Mouse (Mus musculus) embryonic facial prominence, embryonic 10.5 days (tissue): ENCODE measurements around the gene Bik. TPM values are rescaled to one million over a fixed set of nuclear protein-coding genes. Genes with fewer than 3 reads are reported as not detected.

Experiments
- DNase-seq: peaks from one replicate; pipeline ENCODE4 v3.0.0-alpha.2; 2017; ENCODE audit warnings: low spot score
- H3K27ac ChIP-seq: fragments of 300-500 bp; sonication (generic); replicated peaks from 2 replicates; pipeline ENCODE4 v1.5.1; 2016; ENCODE audit warnings: mild to moderate bottlenecking
- H3K27me3 ChIP-seq: fragments of 300-500 bp; sonication (generic); replicated peaks from 2 replicates; pipeline ENCODE4 v1.6.1; 2016; ENCODE audit warnings: low read depth, mild to moderate bottlenecking; ENCODE audit not compliant: poor library complexity, severe bottlenecking
- H3K36me3 ChIP-seq: fragments of 300-500 bp; sonication (generic); replicated peaks from 2 replicates; pipeline ENCODE4 v1.6.1; 2016; ENCODE audit warnings: mild to moderate bottlenecking, moderate library complexity
- H3K4me1 ChIP-seq: fragments of 300-500 bp; sonication (generic); 2 replicates; pipeline ENCODE4 v1.6.1; 2016
- H3K4me3 ChIP-seq: fragments of 300-500 bp; sonication (generic); 2 replicates; pipeline ENCODE4 v1.5.1; 2016; ENCODE audit warnings: mild to moderate bottlenecking, moderate library complexity
- H3K9me3 ChIP-seq: fragments of 300-500 bp; sonication (generic); 2 replicates; pipeline ENCODE4 v1.6.1; 2016; ENCODE audit warnings: mild to moderate bottlenecking
- WGBS: fragments of 180-500 bp; shearing (Covaris S2); methylation state at CpG from one replicate; pipeline ENCODE4 v1.1.7; 2016; 5-methylcytosine and 5-hydroxymethylcytosine counted together
- polyA plus RNA-seq: library from polyadenylated mRNA; unstranded; fragments of >200 nt; fragmentation: Nextera tagmentation; extraction: Ambion mirVana; gene quantifications from 2 replicates; pipeline ENCODE4 v1.2.1, GENCODE M21; 2016

Bik gene
- 2.3 TPM in 2 replicates for polyA plus RNA-seq

DNA sequence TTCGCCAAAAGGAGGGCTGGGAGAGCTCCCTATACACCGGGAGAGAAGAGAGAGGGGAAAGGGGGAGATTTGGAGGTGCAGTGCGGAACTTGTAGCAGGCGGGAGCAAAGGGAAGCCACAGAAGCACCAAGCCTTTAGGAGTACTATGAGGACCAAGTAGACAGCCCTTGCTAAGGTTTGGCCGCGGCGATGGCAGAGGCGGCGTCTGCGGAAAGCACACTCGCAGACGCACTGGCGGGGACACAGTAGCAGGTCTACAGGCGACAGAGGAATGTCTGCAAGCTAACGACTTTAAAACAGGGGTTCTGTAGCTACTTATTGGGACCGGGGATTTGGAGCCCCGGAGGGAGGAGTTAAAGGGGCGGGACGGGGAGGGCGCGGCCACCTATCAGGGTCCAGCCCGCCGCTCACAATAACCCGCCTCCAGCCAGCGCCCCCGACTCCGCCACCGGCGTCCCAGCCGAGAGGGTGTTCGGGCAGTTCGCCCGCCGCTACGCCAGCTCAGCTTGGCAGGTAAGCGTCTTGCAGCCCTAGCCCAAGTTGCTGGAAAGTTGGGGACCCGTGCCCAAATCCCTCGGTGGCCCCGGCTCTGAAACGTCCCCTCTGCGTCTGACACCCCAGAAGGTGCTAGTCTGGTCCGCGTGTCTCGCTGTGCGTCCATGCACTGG lies at the start of gene Bik:
Gene Bik (plus strand): TSS at position 439 of the 668 bp plus-strand sequence.
- DNase-seq: peak; percentile 84
- WGBS: under 1% methylated on average over 45 of the region's 45 CpGs
- Histone ChIP-seq H3K36me3 (no peaks in the 10 kb centered on the region), H3K27me3 (peaks cover 69% of the 10 kb centered on the region), H3K4me3 (peak within 1 kb of the TSS; percentile 70), H3K27ac (0 out of 2 replicates have a peak within 1 kb of the TSS, but pooled peaks have one; percentile 36), H3K9me3 (no peaks in the 10 kb centered on the region), H3K4me1 (peaks cover 43% of the 10 kb centered on the region)

DNA sequence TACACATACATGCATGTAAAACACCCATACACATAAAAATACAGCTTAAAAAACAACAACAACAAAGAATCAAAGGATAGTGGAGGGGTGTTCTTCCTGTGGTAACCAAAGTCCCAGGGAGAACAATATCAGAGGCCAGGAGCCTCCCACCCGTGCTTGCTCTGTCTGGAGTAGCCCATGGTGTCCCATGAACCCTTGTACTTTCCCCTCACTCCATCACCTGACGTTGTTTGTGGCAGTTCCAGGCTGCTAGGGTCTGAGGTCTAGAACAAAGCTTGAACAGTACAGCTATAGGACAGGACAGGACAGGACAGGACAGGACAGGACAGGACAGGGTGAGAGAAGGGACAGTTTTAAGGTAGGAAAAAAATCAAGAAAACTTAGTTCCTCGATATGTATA lies 48.6 kb upstream of the Bik start:
- H3K27me3 ChIP-seq: peaks cover 3% of the 10 kb centered on the region; the same call in 1 of the 2 replicates
- no peak overlapping the region for H3K27ac ChIP-seq
- no peak for DNase-seq
- H3K36me3 ChIP-seq: no peaks in the 10 kb centered on the region
- 75% methylated on average over 3 of the region's 3 CpGs for WGBS
- H3K4me3 ChIP-seq: no peak overlapping the region
- no peaks in the 10 kb centered on the region for H3K9me3 ChIP-seq
- H3K4me1 ChIP-seq: peaks cover 37% of the 10 kb centered on the region

DNA sequence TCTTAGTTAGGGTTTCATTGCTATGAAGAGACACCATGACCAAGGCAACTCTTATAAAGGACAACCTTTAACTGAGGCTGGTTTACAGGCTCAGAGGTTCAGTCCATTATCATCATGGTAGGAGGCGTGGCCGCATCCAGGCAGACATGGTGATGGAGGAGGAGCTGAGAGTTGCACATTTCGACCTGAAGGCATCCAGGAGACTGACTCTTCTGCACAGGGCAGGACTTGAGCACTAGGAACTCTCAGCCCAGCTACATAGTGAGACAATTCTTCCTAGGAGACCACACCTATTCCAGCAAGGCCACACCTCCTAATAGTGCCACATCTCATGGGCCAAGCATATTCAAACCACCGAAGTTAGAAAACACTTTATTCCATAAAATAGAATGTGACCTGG lies 46.8 kb upstream of the Bik start:
- no peak overlapping the region for H3K4me3 ChIP-seq
- WGBS: 89% methylated on average over 4 of the region's 4 CpGs
- peaks cover 3% of the 10 kb centered on the region; the same call in 1 of the 2 replicates for H3K27me3 ChIP-seq
- no peak overlapping the region for H3K27ac ChIP-seq
- DNase-seq: no peak
- H3K36me3 ChIP-seq: peaks cover 8% of the 10 kb centered on the region
- peaks cover 24% of the 10 kb centered on the region for H3K4me1 ChIP-seq
- no peaks in the 10 kb centered on the region for H3K9me3 ChIP-seq

DNA sequence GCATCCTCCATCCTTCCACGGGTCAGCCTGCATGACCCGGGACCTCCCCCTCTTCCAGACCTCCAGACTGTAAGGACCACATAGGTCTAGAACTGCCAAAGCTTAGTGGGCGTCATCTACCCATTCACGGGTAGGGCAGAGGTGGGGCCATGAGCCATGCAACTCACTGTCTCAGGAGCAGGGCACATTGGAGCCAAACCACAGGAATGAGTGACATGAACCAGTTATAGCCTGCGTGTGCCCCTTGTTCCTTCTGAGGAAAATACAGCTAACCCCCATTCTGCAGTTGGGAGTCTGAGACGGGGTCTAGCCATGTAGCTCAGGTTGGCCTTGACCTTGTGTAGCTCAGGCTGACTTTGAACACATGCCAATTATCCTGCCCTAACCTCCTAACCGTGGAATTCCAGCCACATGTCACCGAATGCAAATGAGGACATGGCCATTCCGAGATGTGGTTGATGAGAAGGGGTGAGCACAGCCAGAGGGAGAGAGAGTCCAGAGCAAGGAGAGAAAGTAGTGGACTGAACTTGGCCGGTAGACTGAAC lies 45.4 kb upstream of the Bik start:
- Histone ChIP-seq H3K4me1 (peaks cover 22% of the 10 kb centered on the region), H3K27ac (no peak overlapping the region), H3K4me3 (no peak overlapping the region), H3K9me3 (no peaks in the 10 kb centered on the region), H3K36me3 (peaks cover 19% of the 10 kb centered on the region), H3K27me3 (peaks cover 3% of the 10 kb centered on the region; the same call in 1 of the 2 replicates)
- DNase-seq: no peak
- WGBS: 69% methylated on average over 10 of the region's 10 CpGs

DNA sequence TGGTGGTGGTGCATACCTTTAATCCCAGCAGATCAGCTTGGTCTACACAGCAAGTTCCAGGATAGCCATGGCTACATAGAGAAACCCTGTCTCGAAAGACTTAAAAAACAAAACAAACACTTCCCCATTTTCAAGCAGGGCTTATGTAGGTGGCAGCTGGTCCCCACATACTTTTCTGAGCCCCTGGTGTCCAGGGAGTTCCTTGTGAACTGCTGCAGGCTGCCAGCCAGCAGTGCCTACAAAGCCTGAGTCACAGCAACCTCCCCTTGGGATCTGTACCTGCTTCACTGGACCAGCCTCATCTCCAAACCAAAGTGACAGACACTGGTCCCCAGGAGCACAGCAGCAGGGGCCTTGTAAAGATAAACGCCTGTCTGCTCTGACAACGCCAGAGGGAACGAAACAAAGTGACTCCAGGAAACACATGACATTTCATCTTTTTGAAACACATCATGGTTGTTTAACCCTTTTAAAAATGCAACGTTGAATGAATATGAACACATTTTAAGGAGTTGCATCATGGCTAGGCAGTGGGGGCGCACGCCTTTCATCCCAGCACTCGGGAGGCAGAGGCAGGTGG lies 43.9 kb upstream of the Bik start:
- DNase-seq: no peak
- Histone ChIP-seq H3K4me3 (no peak overlapping the region), H3K27me3 (peaks cover 3% of the 10 kb centered on the region; the same call in 1 of the 2 replicates), H3K27ac (no peak overlapping the region), H3K4me1 (peaks cover 27% of the 10 kb centered on the region), H3K9me3 (no peaks in the 10 kb centered on the region), H3K36me3 (peaks cover 33% of the 10 kb centered on the region)
- 77% methylated on average over 8 of the region's 8 CpGs for WGBS

DNA sequence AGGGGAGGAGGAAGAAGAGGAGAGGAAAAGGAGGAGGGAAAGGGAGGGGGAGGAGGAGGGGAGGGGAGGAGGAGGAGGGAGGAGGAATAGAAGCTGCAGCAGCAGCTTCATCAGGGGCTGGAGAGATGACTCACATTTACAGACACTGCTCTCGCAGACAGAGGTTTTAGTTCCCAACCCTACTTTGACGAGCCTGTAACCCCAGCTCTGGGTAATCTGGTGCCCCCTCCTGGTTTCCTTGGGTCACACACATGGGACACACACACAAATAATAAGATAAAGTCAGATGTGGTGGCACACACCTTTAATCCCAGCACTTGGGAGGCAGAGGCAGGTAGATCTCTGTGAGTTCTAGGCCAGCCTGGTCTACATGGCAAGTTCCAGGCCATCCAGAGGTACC lies 43.2 kb upstream of the Bik start:
- Histone ChIP-seq H3K27ac (no peak overlapping the region), H3K27me3 (peaks cover 3% of the 10 kb centered on the region; the same call in 1 of the 2 replicates), H3K9me3 (no peaks in the 10 kb centered on the region), H3K4me1 (peaks cover 30% of the 10 kb centered on the region), H3K36me3 (peaks cover 34% of the 10 kb centered on the region), H3K4me3 (no peak overlapping the region)
- no peak for DNase-seq
- 49% methylated on average over 2 of the region's 2 CpGs for WGBS

DNA sequence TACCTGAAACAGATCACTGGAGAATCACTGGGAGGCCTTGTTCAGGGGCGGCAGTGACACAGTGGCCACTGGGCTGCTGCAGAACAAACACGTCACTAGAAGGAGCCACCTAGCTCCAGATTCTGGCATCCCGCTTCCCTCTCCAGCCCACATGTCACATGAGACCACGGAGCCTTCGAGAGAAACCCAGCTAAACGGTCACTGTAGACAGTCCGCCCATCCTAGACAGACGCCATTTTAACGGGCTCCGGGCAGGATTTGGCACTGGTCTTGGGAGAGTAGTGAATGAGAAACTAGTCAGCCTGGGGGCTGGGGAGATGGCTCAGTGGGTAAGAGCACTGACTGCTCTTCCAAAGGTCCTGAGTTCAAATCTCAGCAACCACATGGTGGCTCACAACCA lies 42.4 kb upstream of the Bik start:
- H3K36me3 ChIP-seq: peaks cover 40% of the 10 kb centered on the region
- no peak overlapping the region for H3K27ac ChIP-seq
- peaks cover 3% of the 10 kb centered on the region; the same call in 1 of the 2 replicates for H3K27me3 ChIP-seq
- H3K4me3 ChIP-seq: no peak overlapping the region
- no peak for DNase-seq
- no peaks in the 10 kb centered on the region for H3K9me3 ChIP-seq
- WGBS: 90% methylated on average over 10 of the region's 10 CpGs
- H3K4me1 ChIP-seq: peaks cover 24% of the 10 kb centered on the region; the same call in 1 of the 2 replicates

DNA sequence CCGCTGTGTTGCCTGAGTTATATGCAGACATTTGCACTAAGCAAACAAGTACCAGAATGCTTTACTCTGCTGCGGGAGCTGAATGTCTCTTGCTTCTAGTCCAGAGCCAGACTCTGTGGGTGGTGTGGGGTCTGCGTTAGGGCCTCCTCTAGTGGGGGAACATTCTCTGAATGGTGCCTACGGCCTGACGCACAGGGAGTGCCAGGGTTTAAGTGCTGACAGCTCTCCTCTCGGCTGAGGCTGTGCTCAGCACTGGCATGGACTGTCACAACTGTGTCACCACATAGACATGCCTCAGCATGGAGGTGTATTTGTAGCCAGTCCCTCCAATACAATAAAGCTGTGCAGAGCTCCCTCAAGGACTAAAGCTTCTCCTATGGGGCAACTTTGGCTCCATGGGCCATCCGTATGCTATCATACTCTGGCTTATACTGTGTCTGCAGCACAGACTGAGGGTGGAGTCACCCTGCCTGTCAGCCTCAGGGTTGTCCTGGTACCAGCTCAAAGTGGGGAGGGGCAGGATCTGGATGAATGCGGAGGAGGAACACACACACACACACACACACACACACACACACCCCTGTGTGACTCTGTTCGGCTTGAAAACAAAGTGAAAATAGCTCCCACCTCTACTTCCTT lies 39.1 kb upstream of the Bik start:
- Histone ChIP-seq H3K4me1 (peaks cover 10% of the 10 kb centered on the region; the same call in 1 of the 2 replicates), H3K27me3 (no peaks in the 10 kb centered on the region), H3K36me3 (peaks cover 68% of the 10 kb centered on the region), H3K4me3 (no peak overlapping the region), H3K9me3 (no peaks in the 10 kb centered on the region), H3K27ac (no peak overlapping the region)
- 66% methylated on average over 9 of the region's 9 CpGs for WGBS
- no peak for DNase-seq

DNA sequence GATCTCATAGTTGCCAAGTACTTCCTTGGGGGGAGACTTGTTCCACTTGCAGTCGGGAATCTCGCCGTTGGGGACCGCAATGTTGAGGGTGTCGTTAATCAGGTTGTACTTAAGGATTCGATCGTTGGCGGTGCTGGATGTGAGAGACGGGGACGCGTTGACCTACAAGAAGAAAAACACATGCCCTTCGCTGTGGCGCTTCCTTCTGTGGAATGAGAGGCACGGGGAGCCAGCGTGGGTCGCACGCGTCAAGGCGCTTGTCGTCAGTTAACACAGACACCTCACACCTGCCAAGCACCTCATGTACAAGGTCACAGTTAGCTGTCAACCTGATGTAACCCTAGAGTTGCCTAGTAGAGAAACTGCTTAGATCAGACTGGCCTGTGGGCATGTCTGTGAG lies 37.2 kb upstream of the Bik start:
- WGBS: 94% methylated on average over 20 of the region's 20 CpGs
- H3K36me3 ChIP-seq: peaks cover 79% of the 10 kb centered on the region
- no peaks in the 10 kb centered on the region for H3K27me3 ChIP-seq
- H3K4me3 ChIP-seq: no peak overlapping the region
- peaks cover 11% of the 10 kb centered on the region; the same call in 1 of the 2 replicates for H3K4me1 ChIP-seq
- H3K9me3 ChIP-seq: no peaks in the 10 kb centered on the region
- DNase-seq: no peak
- no peak overlapping the region for H3K27ac ChIP-seq

DNA sequence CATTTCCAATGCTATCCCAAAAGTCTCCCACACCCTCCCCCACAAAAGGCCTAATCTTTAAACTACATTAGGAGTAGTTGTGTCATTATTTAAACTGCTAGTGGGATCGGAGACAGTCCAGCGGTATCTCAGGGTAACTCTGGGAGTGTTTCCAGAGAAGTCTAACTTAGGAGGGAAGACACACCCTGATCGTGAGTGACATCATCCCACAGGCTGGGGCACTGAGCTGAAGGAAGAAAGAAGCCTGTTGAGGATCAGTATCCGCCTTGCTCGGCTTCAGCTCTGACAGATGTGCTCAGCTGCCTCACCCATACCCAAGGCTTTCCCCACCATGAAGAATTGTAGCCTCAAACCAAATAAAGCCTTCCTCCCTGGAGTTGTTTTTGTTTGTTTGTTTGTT lies 34.8 kb upstream of the Bik start:
- H3K36me3 ChIP-seq: peaks cover 84% of the 10 kb centered on the region
- H3K9me3 ChIP-seq: no peaks in the 10 kb centered on the region
- WGBS: 87% methylated on average over 5 of the region's 5 CpGs

DNA sequence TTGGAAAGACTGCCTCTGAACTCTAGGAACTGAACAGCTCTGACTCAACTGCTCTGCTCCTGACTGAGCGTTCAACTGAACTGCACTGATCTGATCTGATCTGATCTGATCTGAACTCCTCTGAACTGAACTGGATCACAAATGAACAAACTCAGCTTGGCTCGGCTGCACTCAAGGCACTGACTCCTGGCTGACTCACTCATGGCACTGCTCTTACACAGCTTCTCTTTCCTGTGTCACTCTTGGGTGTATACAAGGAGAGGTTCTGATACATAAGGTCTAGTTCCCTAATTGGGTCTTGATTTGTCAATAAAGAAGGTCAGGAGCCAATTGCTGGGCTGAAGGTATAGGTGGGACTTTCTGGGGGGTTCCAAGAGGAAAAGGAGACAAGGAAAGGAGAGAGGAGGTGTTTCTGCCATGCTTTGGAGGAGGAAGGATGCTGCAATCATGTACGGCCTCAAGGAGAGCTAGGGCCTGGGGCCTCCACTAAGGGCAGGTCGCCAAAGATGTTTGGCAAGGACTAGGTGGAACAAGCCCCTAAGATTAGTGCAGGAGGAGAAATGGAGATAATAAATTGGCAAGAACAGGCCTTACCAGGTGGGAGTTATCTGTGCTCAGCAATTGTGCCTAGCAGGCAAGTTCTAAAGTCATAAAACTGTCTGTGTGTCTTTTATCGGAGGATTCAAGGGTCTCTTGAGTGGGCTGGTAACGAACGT lies 32.6 kb upstream of the Bik start:
- Histone ChIP-seq H3K27ac (no peak overlapping the region), H3K27me3 (no peaks in the 10 kb centered on the region), H3K4me1 (peaks cover 7% of the 10 kb centered on the region), H3K4me3 (no peak overlapping the region), H3K9me3 (no peaks in the 10 kb centered on the region), H3K36me3 (peaks cover 92% of the 10 kb centered on the region)
- 91% methylated on average over 7 of the region's 7 CpGs for WGBS
- DNase-seq: no peak

More for the DNA sequence above, 34.8 kb upstream of the Bik start:
- H3K27me3 ChIP-seq: no peaks in the 10 kb centered on the region
- peaks cover 17% of the 10 kb centered on the region for H3K4me1 ChIP-seq
- H3K4me3 ChIP-seq: no peak overlapping the region
- H3K27ac ChIP-seq: no peak overlapping the region
- DNase-seq: no peak

DNA sequence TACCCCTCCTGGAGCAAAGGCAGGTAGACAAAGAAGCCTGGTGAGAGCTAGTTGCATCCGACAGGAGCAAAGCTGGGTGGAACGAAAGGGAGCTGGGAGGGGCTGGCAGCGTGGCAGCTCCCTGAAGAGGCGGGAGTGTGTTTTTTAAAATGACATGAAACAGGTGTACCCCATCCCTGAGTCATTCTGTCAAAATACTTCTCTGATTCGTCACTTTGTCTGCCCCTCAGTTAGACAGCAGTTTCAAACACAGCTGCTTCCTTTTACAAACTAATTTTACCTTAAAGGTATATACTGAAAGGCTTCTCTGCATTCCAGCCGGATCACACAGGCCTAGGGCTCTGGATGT lies 32.1 kb upstream of the Bik start:
- H3K36me3 ChIP-seq: peaks cover 92% of the 10 kb centered on the region
- no peaks in the 10 kb centered on the region for H3K27me3 ChIP-seq
- 73% methylated on average over 6 of the region's 6 CpGs for WGBS
- no peaks in the 10 kb centered on the region for H3K9me3 ChIP-seq
- H3K27ac ChIP-seq: no peak overlapping the region
- H3K4me1 ChIP-seq: peaks cover 7% of the 10 kb centered on the region
- no peak overlapping the region for H3K4me3 ChIP-seq
- DNase-seq: no peak
